Mouse (Mus musculus) hindbrain, postnatal 0 days (tissue): ENCODE measurements around the gene Fam163b. TPM values are rescaled to one million over a fixed set of nuclear protein-coding genes. Genes with fewer than 3 reads are reported as not detected.

ENCODE experiments used
- ATAC-seq: fragments of 200-750 bp; cut with Nextera tagmentation; 2 replicates; pipeline ENCODE4 v1.8.0; 2017; ENCODE audit warnings: mild to moderate bottlenecking, moderate TSS enrichment, moderate library complexity
- DNase-seq: peaks from one replicate; pipeline ENCODE4 v3.0.0-alpha.2; 2015; ENCODE audit warnings: low spot score
- H3K27ac ChIP-seq: fragments of 300-500 bp; sonication (generic); 2 replicates; pipeline ENCODE4 v1.5.1; 2014; ENCODE audit warnings: mild to moderate bottlenecking
- H3K27me3 ChIP-seq: fragments of 300-500 bp; sonication (generic); 2 replicates; pipeline ENCODE4 v1.6.1; 2014; ENCODE audit warnings: low read length, mixed read lengths; ENCODE audit not compliant: insufficient read depth
- H3K36me3 ChIP-seq: fragments of 300-500 bp; sonication (generic); 2 replicates; pipeline ENCODE4 v1.6.1; 2014; ENCODE audit warnings: low read length, mixed read lengths; ENCODE audit not compliant: insufficient read depth
- H3K4me1 ChIP-seq: fragments of 300-500 bp; sonication (generic); 2 replicates; pipeline ENCODE4 v1.6.1; 2014; ENCODE audit warnings: antibody characterized with exemption, low read length, mixed read lengths; ENCODE audit not compliant: insufficient read depth
- H3K4me2 ChIP-seq: fragments of 300-500 bp; sonication (generic); 2 replicates; pipeline ENCODE4 v1.6.1; 2014; ENCODE audit warnings: low read depth, mild to moderate bottlenecking, low read length, moderate library complexity, mixed read lengths
- H3K4me3 ChIP-seq: fragments of 300-500 bp; sonication (generic); 2 replicates; pipeline ENCODE4 v1.5.1; 2014; ENCODE audit warnings: low read length
- H3K9ac ChIP-seq: fragments of 300-500 bp; sonication (generic); replicated peaks from 2 replicates; pipeline ENCODE4 v1.6.1; 2014; ENCODE audit warnings: mild to moderate bottlenecking, low read length, moderate library complexity, mixed read lengths
- H3K9me3 ChIP-seq: fragments of 300-500 bp; sonication (generic); 2 replicates; pipeline ENCODE4 v1.6.1; 2016; ENCODE audit warnings: low read length, mixed read lengths
- CTCF ChIP-seq: IDR thresholded peaks from 2 replicates; pipeline ENCODE4 v1.5.1; 2016; ENCODE audit warnings: antibody characterized with exemption, control low read depth, low read depth
- WGBS: fragments of 180-500 bp; shearing (Covaris S2); extraction: QIAGEN DNeasy Blood & Tissue Kit; methylation state at CpG from one replicate; pipeline ENCODE4 v1.1.7; 2014; 5-methylcytosine and 5-hydroxymethylcytosine counted together
- polyA plus RNA-seq: library from polyadenylated mRNA; unstranded; fragments of >200 nt; fragmentation: Nextera tagmentation; extraction: Ambion mirVana; gene quantifications from 2 replicates; pipeline ENCODE4 v1.2.1, GENCODE M21; 2015
- total RNA-seq: library from RNA; depleted of rRNA; stranded (reverse); fragments of >200 nt; gene quantifications from 2 replicates; pipeline ENCODE4 v1.2.3, GENCODE M21; 2014; rRNA removed

Gene Fam163b
- total and polyA plus RNA-seq, 2 experiments from 2014 or later, result 8.5 to 10.3 TPM

DNA sequence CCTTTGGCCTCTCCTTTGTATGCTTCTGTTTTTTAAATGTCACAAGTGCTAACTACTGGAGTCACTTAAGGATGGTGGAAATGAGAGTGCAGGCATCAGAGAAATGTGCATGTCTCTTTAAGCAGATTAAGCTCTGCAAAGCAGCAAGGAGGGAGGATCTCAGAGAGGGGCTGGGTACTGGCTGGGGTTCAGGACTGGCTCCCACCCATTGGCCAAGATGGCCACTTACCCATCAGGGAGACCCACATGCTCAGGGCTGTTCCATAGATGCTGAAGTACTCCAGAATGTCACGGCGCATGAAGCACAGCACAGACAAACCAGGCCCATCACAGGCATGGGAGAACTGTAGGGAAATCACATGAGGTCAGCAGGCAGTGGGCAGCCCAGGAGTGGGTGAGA, 75.2 kb downstream of the Fam163b start:
- Histone ChIP-seq H3K4me3 (no peak overlapping the region), H3K9me3 (no peaks in the 10 kb centered on the region)
- WGBS, result 72% methylated on average over 2 of the region's 2 CpGs

More for the DNA sequence above, 75.2 kb downstream of the Fam163b start:
- H3K36me3 ChIP-seq, result no peaks in the 10 kb centered on the region
- no peak overlapping the region for H3K4me2 ChIP-seq
- ATAC-seq, result no peak
- no peaks in the 10 kb centered on the region for H3K27me3 ChIP-seq
- DNase-seq, result no peak
- H3K4me1 ChIP-seq, result peaks cover 17% of the 10 kb centered on the region; the same call in 1 of the 2 replicates
- H3K9ac ChIP-seq, result no peak overlapping the region
- H3K27ac ChIP-seq, result no peak overlapping the region
- TF ChIP-seq CTCF, result no peak

Other genes starting within 250 kb of the Fam163b start
- 13.9 and 16.5 TPM in 2 replicates for gene Surf6, start 239.6 kb downstream of the Fam163b start, total RNA-seq
- 20.5 and 22.3 TPM in 2 replicates for gene Surf6, start 239.6 kb downstream of the Fam163b start, polyA plus RNA-seq
- 116 and 122 TPM in 2 replicates for gene Med22, start 231.8 kb downstream of the Fam163b start, total RNA-seq
- 125 and 141 TPM in 2 replicates for gene Med22, start 231.8 kb downstream of the Fam163b start, polyA plus RNA-seq
- 863 and 1,008 TPM in 2 replicates for gene Rpl7a, start 231.7 kb downstream of the Fam163b start, total RNA-seq
- 446 and 467 TPM in 2 replicates for gene Rpl7a, start 231.7 kb downstream of the Fam163b start, polyA plus RNA-seq
- 16.3 and 24.4 TPM in 2 replicates for gene Surf2, start 226.1 kb downstream of the Fam163b start, total RNA-seq
- 50.4 and 54.6 TPM in 2 replicates for gene Surf2, start 226.1 kb downstream of the Fam163b start, polyA plus RNA-seq
- 63.1 and 63.4 TPM in 2 replicates for gene Surf1, start 226.0 kb downstream of the Fam163b start, total RNA-seq
- gene Surf1, start 226.0 kb downstream of the Fam163b start, polyA plus RNA-seq, result 112 and 117 TPM in 2 replicates
- 126 TPM in 2 replicates for gene Surf4, start 208.6 kb downstream of the Fam163b start, total RNA-seq
- 97.8 and 107 TPM in 2 replicates for gene Surf4, start 208.6 kb downstream of the Fam163b start, polyA plus RNA-seq
- not detected in 2 replicates for gene Stkld1, start 208.4 kb downstream of the Fam163b start, total RNA-seq
- gene Stkld1, start 208.4 kb downstream of the Fam163b start, polyA plus RNA-seq, result 0.23 and 0.33 TPM in 2 replicates
- 35.3 and 38.0 TPM in 2 replicates for gene Rexo4, start 178.1 kb downstream of the Fam163b start, total RNA-seq
- gene Rexo4, start 178.1 kb downstream of the Fam163b start, polyA plus RNA-seq, result 25.0 and 26.3 TPM in 2 replicates
- gene Adamts13, start 169.1 kb downstream of the Fam163b start, total RNA-seq, result not detected in 2 replicates
- gene Adamts13, start 169.1 kb downstream of the Fam163b start, polyA plus RNA-seq, result not detected in 2 replicates
- gene Cacfd1, start 132.6 kb downstream of the Fam163b start, total RNA-seq, result 50.1 and 50.4 TPM in 2 replicates
- 89.1 and 90.6 TPM in 2 replicates for gene Cacfd1, start 132.6 kb downstream of the Fam163b start, polyA plus RNA-seq
- gene Slc2a6, start 114.5 kb downstream of the Fam163b start, total RNA-seq, result 29.2 and 30.9 TPM in 2 replicates
- 16.7 and 19.2 TPM in 2 replicates for gene Slc2a6, start 114.5 kb downstream of the Fam163b start, polyA plus RNA-seq
- gene Mymk, start 70.3 kb downstream of the Fam163b start, total RNA-seq, result not detected in 2 replicates
- 0.19 and 0.30 TPM in 2 replicates for gene Mymk, start 70.3 kb downstream of the Fam163b start, polyA plus RNA-seq
- gene Adamtsl2, start 63.1 kb downstream of the Fam163b start, total RNA-seq, result 8.7 and 9.9 TPM in 2 replicates
- 4.4 and 5.3 TPM in 2 replicates for gene Adamtsl2, start 63.1 kb downstream of the Fam163b start, polyA plus RNA-seq
- 14.0 and 16.5 TPM in 2 replicates for gene Dbh, start 22.7 kb upstream of the Fam163b start, total RNA-seq
- gene Dbh, start 22.7 kb upstream of the Fam163b start, polyA plus RNA-seq, result 9.3 and 11.2 TPM in 2 replicates
- 14.2 and 22.3 TPM in 2 replicates for gene Sardh, start 105.8 kb upstream of the Fam163b start, total RNA-seq
- gene Sardh, start 105.8 kb upstream of the Fam163b start, polyA plus RNA-seq, result 10.4 and 10.8 TPM in 2 replicates